Mouse (Mus musculus) CD4-positive, CD25-positive, alpha-beta regulatory T cell, adult 2 months (primary cell): ENCODE results near the gene Atpaf2.
"Not testable (repeated sequence)": the region's sequence is repeated elsewhere in the genome, so short reads cannot be mapped to it uniquely, and the experiment has no call there.

Source experiments
- DNase-seq: peaks from one replicate; pipeline ENCODE4 v3.0.0-alpha.2; 2012; ENCODE audit warnings: low read depth, low spot score

Atpaf2 gene

DNA sequence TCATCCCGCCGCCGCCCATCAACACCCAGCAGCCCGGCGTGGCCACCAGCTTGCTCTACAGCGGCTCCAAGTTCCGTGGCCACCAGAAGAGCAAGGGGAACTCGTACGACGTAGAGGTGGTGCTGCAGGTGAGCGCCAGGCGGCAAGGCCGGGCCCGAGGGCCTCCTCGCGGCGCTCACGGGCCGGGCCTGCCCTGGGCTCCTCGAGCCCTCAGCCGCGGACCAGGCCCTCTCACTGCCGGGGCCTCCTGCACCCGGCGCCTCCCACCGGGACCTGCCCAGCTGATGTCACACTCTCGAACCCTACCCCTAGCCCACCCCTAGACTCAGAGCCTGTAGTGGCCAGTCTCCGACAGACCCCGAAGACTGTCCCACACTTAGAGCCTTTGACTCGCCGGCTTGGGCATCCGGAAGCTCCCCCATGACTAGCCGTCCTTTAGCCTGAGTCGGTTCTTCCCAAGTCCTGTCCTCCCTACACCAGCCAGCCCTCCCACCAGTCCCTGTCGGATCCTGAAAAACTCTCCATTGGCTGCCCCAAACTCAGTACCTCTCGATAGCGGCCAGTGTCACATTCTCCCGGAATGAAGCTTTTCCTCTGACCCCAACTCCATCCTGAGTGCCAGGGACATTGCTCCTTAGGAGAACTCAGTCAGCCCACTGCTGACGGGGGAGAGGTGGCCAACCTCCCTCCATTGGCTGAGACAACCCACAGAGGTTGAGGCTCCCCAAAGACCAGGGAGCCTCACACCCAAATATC lies at the start of gene Atpaf2:
Gene Atpaf2, minus strand, starts transcription at position 741 of the 756 bp plus-strand sequence.
- no peak for DNase-seq

GRCm38 (mm10) chr11:60465943-60466380 lies 47.7 kb upstream of the Atpaf2 start:
- DNase-seq = peak; percentile 61

GRCm38 (mm10) chr11:60457973-60458372 lies 39.7 kb upstream of the Atpaf2 start:
- DNase-seq = no peak

DNA sequence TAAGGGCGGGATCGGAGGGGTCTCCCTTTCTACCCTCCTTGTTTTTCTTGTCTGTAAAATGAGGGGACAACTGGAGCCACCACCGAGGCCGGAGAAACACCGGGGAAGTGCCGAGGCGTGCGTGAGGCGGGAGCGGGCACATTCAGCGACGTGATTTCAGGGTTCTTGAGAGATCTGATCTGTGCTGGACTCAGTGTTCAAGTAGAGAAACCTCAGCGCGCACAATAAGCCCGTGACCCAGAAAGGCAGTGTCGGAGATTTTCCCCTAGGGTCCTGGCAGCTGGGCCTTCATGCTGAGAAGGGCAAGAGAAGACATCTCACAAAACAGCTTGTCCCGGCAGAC lies 36.5 kb upstream of the Atpaf2 start:
- DNase-seq = no peak

GRCm38 (mm10) chr11:60454080-60454744 lies 36.0 kb upstream of the Atpaf2 start, which contains the start of gene Drg2:
Gene Drg2 (plus strand): TSS chr11:60454591.
- DNase-seq = peak; percentile 93

- DNase-seq = no peak
These were observed 25.8 kb upstream of the Atpaf2 start for GRCm38 (mm10) chr11:60444007-60444406.

GRCm38 (mm10) chr11:60442896-60443295 lies 24.6 kb upstream of the Atpaf2 start:
- no peak for DNase-seq

DNA sequence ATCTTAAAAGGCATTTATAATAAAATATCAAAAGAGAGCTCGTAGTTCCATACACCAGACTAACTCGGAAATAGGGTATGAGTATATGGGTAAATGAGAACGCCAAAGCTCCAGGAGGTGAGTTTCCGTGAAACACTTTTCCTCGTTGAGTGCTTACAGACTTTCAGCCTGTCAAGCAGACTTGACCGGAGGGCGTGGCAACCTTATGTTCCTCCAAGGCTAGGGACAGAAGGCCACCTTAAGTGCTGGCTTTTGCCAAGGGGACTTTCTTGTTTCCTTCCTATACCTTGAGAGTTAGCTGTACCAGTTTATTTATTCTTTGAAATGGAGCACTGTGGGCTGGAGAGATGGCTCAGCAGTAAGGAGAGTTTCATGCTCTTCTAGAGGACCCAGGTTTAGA lies 21.9 kb upstream of the Atpaf2 start:
- DNase-seq = no peak

DNA sequence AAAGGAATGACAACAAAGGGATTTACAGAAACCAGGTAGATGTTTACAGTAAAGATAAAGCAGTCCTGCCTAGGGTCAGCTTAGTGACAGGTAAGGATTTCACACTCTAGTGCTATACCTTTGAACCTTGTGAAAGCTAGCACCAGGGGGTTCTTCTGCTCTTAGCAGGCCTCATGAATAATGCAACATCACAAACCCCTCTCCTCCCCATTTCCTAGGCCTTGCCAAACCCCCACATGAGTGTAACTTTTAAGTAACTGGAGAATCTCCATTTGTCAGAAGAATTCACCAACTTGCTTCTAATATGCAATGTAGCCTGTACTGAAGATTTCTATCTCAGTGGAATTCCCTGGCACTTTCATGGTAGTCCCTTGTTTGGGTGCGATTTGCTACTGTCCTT lies 21.4 kb upstream of the Atpaf2 start:
- DNase-seq = not testable (repeated sequence)

DNA sequence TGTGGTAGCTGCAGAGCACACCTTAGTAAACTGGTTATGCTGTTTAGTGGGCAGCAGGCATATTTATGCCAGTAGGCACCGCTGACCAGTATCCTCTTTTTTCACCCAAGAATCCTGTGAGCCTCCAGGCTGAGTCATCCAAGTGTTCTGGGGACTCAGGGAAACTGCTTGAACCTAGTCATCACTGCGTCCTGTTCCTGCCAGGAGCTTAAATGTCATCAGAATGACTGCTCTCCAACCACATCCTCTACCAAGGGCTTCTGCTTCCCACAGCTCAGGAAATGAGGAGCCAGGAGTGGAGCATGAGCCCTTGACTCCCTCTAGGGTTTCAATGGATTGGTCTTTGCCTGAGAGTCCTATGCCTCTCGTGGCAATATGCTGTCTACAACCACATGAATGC lies 18.4 kb upstream of the Atpaf2 start:
- no peak for DNase-seq

- DNase-seq = no peak
These were observed 16.9 kb upstream of the Atpaf2 start for GRCm38 (mm10) chr11:60435133-60435532.

DNA sequence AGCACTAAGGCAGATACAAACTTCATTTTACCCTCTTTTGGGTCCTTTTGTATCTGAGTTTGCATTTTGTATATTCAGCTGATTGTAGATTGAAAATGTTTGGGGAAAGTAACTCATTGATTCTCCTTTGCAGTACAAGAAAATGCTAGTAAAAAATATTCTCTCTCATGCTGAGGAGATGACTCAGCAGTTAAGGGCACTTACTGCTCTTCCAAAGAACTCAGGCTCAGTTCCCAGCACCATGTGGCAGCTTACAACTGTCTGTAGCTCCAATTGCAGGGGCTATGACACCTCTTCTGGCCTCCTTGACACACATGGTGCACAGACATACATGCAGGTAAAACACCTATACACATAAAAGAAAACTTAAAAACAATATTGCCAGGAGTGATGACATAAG lies 15.2 kb upstream of the Atpaf2 start:
- no peak for DNase-seq

- DNase-seq = no peak
These were observed 9.4 kb upstream of the Atpaf2 start for GRCm38 (mm10) chr11:60427628-60428027.

GRCm38 (mm10) chr11:60426417-60426816 lies 8.2 kb upstream of the Atpaf2 start:
- no peak for DNase-seq

- no peak for DNase-seq
These were observed 4.7 kb upstream of the Atpaf2 start for GRCm38 (mm10) chr11:60423006-60423405.

- DNase-seq = peak; percentile 64
These were observed 3.9 kb upstream of the Atpaf2 start for GRCm38 (mm10) chr11:60422046-60422668.

- DNase-seq = peak; percentile 48
These were observed 181 bp upstream of the Atpaf2 start for GRCm38 (mm10) chr11:60418473-60418803.

DNA sequence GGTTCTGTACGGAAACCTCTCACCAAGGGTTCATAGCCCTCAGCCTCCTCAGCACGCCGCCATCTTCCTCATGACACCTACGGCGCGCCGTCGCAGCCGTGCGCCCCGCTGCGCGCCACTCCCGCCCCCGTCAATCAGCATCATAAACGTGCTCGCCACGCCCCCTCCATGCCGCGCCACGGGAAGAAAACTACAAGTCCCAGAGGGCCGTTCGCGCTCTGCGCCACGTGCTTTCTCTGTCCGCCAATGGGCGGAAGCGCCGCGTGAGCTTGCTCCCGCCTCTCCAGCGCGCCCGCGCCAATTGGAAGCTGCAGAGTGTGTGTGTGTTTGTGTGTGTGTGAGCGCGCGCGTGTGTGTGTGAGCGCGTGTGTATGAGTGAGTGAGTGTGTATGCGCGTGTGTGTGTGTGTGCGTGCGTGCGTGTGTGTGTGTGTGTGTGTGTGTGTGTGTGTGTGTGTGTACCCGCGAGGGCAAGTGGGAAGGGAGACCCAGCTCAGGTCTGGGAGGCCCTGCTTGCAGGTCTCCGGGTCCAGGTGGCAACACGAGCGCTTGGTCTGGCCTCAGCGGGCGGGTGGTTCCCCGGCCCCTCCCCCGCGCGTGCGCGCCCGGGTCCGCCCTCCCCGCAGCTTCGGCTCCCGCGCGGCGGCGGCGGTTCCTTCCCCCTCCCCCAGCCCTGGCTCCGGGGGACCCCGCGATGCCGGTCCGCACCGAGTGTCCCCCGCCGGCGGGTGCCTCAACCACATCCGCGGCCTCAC lies 1.1 kb downstream of the Atpaf2 start, which contains the start of gene Gid4:
Gene Gid4, plus strand, starts transcription at position 183 of the 754 bp plus-strand sequence.
- peak; percentile 100 for DNase-seq

DNA sequence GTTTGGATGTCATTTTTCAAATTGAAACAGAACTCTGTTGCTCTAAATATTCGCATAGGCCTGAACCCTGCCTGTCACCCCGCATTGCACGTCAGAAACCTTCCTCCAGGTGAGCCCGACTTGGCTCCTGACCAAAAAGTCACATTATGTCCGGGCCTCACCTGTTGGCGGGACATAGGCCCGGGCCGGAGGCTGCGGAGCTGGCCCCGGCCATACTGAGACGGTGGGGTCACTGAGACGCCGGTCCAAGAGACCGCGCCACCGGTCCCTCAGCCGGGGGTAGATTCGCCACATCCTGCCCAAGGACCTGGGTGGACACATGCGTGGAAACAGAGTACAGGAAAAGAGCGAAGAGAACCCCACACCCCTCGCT lies 1.7 kb downstream of the Atpaf2 start:
- DNase-seq = no peak

DNA sequence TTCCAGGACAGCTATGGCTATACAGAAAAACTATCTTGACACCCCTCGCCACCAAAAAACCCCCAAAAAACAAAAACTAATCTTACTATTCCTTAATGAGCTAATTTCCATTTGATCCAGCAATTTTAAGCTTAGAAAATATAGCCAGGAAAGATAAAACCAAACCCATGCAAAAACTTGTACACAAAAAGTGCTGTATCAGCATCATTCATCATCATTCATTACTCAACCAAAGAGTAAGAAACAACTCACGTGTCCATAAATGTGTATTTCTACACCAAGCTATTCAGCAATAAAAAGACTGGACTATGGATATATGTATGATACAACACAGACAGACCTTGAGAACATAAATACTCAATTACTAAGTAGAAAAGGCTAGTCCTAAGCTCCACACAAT lies 5.3 kb downstream of the Atpaf2 start:
- DNase-seq = no peak

DNA sequence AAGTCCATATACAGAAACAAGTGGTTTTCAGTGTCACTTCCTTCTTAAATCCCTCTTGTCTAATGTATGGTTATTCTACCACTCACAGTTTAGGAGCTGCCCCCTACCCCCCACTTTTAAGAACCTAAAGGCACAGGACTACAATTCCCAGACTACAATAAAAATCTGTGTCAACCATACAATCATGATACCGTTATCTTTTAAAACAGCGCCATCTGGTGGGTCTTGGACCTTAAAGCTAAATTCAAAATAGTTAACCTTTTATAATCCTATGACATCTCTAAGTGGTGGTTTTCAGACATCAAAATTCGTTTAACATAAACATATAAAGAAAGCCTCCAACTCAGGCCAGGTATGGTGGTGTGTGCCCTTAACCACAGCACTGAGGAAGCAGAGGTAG lies 6.1 kb downstream of the Atpaf2 start:
- peak; percentile 84 for DNase-seq

DNA sequence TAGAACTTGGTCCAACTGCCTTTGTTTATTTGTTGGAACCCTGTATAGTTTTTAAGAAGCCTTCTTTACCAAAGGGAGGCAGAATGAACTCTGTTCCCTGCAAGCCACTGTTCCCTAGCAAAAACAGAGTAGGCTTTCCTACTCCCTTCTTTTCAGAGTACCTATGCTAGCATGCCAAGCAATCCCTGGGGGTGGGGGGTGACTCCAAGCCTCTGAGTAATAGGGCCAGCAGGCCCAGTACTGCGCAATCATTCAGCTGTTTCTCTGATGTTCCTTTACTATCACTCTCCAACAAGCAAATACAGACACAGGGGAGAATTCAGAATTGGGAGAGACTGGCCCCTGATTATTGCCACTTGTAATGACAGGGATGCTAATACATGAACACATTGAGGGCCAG lies 11.7 kb downstream of the Atpaf2 start:
- no peak for DNase-seq
